Mouse (Mus musculus) small intestine, adult 2 months (tissue): Measurements from ENCODE around the gene Prr36.

Experiments
- CTCF ChIP-seq: fragments of 200-500 bp; IDR thresholded peaks from 2 replicates; pipeline ENCODE4 v1.5.1; 2012; ENCODE audit warnings: low read depth, mild to moderate bottlenecking, control low read depth, inconsistent platforms, low read length, moderate library complexity, mixed read lengths; ENCODE audit not compliant: insufficient replicate concordance, insufficient read length; ENCODE audit errors: extremely low read depth
- POLR2A ChIP-seq: fragments of 200-500 bp; IDR thresholded peaks from 2 replicates; pipeline ENCODE4 v1.6.1; 2012; ENCODE audit warnings: low read depth, mild to moderate bottlenecking, control low read depth, inconsistent platforms, low read length, moderate library complexity

DNA sequence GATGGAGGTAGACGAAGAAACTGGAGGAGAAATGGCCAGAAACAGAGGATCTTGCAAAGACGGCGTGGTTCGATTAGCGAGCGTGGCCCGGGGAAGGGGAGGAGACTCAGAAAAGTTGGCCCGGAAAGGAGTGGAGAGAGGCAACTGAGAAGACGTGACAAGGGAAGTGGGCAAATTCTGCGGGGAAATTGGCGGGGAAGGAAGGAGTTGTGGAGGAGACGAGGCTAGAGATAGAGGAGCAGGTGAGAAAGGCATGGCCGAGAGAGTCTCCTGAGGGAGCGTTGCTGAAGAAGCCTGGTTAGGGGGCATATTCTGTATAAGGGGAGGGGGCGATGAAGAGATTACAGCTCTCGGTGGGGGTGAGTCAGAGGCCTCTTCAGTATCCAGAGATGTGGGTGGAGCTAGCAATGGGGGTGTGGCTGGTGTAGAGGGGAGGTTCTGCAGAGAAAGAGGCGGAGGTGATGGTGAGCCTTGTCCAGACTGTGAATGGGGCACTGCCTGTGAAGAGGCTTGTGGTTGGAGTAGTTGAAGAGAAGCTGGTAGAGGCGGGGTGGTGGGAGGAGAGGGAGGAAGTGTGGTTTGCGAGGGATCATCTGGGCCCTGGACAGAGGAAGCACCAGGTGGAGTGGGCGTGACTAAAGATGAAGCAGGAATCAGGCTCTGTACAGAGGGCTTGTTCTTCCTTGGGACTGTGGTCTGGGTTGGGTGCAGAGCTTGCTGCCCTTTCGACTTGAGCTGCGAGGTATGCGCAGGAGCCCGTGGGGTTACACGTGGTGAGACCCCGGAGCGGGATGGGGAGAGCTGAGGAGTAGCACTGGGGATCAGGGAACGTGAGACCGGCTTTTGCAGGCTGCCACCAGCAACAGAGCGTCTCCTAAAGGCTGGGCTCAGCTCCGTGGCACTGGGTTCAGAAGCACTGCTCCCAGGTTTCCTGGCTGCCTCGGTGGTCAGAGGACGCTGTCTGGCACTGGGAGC lies 3.0 kb downstream of the Prr36 start:
- TF ChIP-seq CTCF (no peak), POLR2A (no peak)
